Mouse (Mus musculus) Muller cell, postnatal 12 days (primary cell): ENCODE data around the gene Vmn2r8.
"Not testable (repeated sequence)": the region's sequence is repeated elsewhere in the genome, so short reads cannot be mapped to it uniquely, and the experiment has no call there.

Source experiments
- DNase-seq: peaks from one replicate; pipeline ENCODE4 v3.0.0-alpha.2; 2015; ENCODE audit errors: inconsistent ontology term

Vmn2r8 gene

GRCm38 (mm10) chr5:108808750-108809149 is at the start of gene Vmn2r8:
Gene Vmn2r8 (minus strand): TSS chr5:108808850.
- not testable (repeated sequence) for DNase-seq

DNA sequence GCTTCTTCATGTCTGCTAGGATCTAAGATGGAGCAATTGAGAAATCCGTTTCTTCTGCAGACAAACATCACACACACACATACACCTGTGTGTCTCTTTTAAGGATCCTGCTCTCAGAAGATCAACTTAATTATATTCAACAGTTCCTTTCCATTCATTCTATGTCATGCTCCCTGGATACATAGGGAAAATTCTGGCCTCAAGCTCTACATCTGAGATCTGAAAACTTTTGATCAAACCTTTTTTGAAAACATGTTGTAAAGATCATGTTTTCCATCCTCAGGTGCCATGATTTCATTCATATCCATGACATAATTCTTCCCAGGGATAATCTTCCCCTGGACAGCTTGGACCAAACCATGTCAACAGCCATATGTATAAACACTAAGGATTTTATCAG is 43.9 kb upstream of the Vmn2r8 start, which contains the start of gene Vmn2r9:
Gene Vmn2r9, minus strand, starts transcription at position 101 of the 400 bp plus-strand sequence.
- DNase-seq, result not testable (repeated sequence)

- DNase-seq, result no peak
These were observed 40.8 kb upstream of the Vmn2r8 start for GRCm38 (mm10) chr5:108849466-108849865.

- peak; percentile 5 for DNase-seq
These were observed 27.5 kb upstream of the Vmn2r8 start for GRCm38 (mm10) chr5:108836156-108836555.

- DNase-seq, result no peak
These were observed 14.6 kb upstream of the Vmn2r8 start for GRCm38 (mm10) chr5:108823276-108823675.

GRCm38 (mm10) chr5:108803646-108804045 is 5.0 kb downstream of the Vmn2r8 start:
- no peak for DNase-seq

GRCm38 (mm10) chr5:108795263-108795662 is 13.4 kb downstream of the Vmn2r8 start, which contains the start of gene Tmed11:
Gene Tmed11 (minus strand): TSS chr5:108795363.
- not testable (repeated sequence) for DNase-seq

DNA sequence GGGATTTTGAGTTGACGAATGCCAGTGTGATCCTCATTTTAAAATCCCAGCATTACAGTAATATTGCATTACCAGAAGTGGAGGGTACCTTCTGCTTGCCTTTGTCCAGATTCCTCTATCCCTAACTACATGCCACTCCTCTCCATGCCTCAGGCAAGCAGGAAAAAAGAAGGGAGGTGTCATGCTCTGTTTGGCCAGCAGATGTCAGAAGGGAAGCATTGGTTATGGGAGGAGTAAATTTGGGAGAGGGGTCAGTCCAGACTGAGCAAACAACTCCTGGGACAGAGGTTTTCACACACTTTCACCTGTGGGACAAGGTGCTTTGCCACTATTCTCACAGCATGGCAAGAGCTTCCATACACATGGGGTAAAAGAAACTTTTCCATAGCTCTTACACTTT is 18.3 kb downstream of the Vmn2r8 start:
- not testable (repeated sequence) for DNase-seq

DNA sequence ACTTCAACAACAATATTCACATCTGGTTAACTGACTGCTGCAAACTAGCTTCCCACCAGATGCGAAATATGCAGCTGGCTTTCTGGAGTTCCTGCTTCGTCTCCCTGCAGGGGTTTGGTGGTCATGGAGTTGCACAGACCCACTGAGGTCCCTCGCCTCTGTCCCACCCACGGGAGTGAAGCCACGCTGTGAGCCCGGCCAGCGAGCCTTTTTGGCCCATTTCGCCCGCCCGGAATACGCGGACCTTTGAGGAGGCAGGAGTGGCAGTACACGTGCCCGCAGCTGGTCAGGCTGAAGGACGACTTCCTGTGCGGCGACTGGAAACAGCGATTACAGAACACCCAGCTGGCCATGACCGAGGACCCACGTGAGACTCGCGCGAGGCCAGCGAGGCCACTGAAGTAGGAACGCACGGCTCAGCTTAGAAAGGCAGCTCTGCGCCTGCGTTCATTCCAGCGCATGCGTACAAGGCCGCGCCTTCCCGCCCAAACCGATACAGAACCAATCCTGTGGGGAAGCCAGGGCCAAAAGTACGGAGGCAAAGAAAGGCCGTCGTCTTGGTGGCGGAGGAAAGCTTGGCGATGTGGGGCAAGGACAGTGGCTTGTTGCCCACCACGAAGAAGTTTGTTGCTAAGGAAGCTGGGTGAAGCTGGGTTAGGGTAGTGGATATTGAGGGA is 33.9 kb downstream of the Vmn2r8 start, which contains the start of gene Rnf212:
Gene Rnf212, minus strand, starts transcription at position 353 of the 677 bp plus-strand sequence.
- no peak for DNase-seq

DNA sequence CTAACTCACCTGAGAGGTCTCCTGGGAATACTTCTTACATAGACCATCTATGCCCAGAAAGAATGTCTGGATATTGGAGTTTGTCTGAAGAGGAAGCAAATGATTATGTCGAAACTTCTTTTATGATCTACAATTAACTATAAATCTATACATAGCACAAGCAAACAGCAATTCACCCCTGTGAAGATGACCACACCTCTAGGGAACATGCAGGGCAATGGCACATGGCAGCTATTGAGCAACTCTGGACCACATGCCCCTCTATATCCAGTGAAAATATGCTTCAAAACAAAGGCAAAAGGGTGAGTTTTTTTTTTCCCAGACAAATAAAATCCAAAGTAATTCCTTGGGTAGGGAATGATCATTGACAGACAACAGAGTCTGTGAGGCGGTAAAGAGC is 48.6 kb downstream of the Vmn2r8 start:
- DNase-seq, result no peak

- peak; percentile 36 for DNase-seq
These were observed 50.3 kb downstream of the Vmn2r8 start for GRCm38 (mm10) chr5:108758396-108758795.

DNA sequence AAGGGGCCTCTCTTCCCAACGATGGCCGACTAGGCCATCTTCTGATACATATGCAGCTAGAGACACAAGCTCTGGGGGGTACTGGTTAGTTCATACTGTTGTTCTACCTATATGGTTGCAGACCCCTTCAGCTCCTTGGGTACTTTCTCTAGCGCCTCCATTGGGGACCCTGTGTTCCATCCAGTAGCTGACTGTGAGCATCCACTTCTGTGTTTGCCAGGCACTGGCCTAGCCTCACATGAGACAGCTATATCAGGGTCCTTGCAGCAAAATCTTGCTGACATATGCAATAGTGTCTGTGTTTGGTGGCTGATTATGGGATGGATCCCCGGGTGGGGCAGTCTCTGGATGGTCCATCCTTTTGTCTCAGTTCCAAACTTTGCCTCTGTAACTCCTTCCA is 57.4 kb downstream of the Vmn2r8 start:
- DNase-seq, result not testable (repeated sequence)

- no peak for DNase-seq
These were observed 58.1 kb downstream of the Vmn2r8 start for GRCm38 (mm10) chr5:108750328-108751210.

GRCm38 (mm10) chr5:108744629-108745028 is 64.0 kb downstream of the Vmn2r8 start:
- DNase-seq, result no peak

DNA sequence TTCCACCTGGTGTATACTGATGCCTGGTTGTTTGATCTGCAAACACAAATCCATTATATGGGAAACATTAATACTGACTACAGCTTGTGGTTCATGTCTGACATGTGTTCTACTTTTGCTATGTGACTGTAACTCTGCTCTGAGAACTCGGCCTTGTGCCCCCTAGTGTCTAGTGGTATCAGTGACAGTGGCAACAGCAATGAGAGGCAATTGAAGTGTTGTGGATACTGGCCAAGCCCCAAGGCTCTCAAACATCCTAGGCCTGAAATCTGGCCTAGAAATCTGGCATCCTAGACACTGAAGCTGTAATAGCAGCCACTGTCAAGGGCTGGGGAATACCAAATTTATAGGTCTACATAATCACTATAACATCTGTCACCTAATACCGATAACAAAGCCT is 64.8 kb downstream of the Vmn2r8 start:
- DNase-seq, result no peak

DNA sequence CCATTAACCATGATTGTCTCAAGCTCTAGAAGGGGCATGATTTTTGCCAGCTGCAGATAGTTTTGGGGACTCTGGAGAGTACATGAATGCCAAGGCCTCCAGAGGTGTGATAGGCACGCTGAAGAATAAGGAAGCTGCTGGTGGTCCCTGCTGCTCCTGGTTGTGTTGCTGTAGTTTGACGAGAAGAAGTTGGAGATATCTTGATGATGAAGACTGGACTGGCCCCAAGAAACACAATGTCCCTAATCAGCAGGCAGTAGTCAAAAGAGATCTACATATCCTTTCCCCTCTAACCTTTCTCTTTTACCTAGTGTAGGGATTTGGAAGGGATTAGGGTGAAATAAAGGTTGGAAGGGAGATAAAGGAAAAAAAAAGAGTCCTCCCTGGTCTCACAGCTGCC is 66.1 kb downstream of the Vmn2r8 start:
- DNase-seq, result no peak

DNA sequence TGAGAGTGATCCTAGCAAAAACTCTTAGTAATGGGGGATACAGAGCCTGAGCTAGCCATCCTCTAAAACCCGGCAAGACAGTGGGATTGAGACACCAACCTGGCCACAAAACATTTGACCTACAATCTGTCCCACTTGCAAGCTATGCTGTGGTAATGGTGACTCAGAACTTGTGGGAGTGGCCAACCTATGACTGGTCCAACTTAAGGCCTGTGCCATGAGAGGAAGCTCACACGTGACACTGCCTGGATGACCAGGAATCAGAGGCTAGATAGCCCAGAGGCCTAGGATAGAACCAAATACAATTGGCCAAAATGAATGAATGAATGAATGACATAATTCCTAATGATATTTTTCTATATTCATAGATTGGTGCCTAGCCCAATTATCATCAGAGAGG is 66.8 kb downstream of the Vmn2r8 start:
- no peak for DNase-seq
